Mouse (Mus musculus) erythroblast, embryonic 14.5 days (primary cell): ENCODE measurements around the gene Ush2a.

Experiments used
- GATA1 ChIP-seq: IDR thresholded peaks from 2 replicates; pipeline ENCODE4 v1.6.1; 2012; ENCODE audit warnings: low read length, inconsistent platforms, mixed read lengths
- TAL1 ChIP-seq: IDR thresholded peaks from 3 replicates; pipeline ENCODE4 v1.6.1; 2012; ENCODE audit warnings: low read length, inconsistent platforms, mixed read lengths

DNA sequence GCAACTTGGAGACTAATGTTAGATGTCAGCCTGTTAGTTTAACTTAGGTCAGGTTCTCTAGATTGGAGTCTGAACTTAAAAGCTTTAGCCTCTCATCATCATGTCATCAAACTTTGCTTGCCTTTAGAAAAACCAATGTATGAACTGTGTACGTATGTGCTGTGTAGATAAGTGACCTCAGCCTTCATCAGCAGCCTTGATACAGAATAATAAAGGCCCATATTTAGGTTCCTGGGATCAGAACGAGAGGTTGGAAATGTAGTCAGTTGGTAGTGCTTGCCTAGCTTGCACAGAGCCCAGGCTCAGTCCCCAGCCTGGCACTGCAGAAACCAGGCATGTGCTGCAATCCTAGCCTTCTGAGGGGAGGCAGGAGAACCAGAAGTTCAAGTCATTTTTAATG, 562.4 kb downstream of the Ush2a start:
- TF ChIP-seq GATA1 (no peak), TAL1 (no peak)
